Mouse (Mus musculus) gastrocnemius, postnatal 36 days (tissue): ENCODE results near the gene Tcp10b. TPM values are rescaled to one million over a fixed set of nuclear protein-coding genes. Genes with fewer than 3 reads are reported as not detected.

Experiments used
- total RNA-seq, 2 experiments: library from RNA; stranded (reverse); gene quantifications; 2 replicates each; pipeline ENCODE4 v1.2.3; 2021

Tcp10b gene
- total RNA-seq, 2 experiments from 2014 or later: 0.32 to 0.74 TPM

Other genes with a start within 250 kb of the Tcp10b start
- gene Mas1, start 193.0 kb upstream of the Tcp10b start, total RNA-seq: under 1 TPM; 0.22 to 0.54 TPM
- gene Mrgprh, start 185.1 kb upstream of the Tcp10b start, total RNA-seq: 1 to 10 TPM; 2.1 to 4.1 TPM
- not detected for gene Pnldc1, start 150.9 kb upstream of the Tcp10b start, total RNA-seq
- gene Tcp1, start 145.4 kb upstream of the Tcp10b start, total RNA-seq: 100 to 1,000 TPM; 149 to 172 TPM
- gene Mrpl18, start 144.8 kb upstream of the Tcp10b start, total RNA-seq: 100 to 1,000 TPM in 1 of 2 experiments, 10 to 100 TPM in 1; 92.4 to 107 TPM
- gene Acat3, start 120.5 kb upstream of the Tcp10b start, total RNA-seq: not detected
- gene Acat2, start 100.4 kb upstream of the Tcp10b start, total RNA-seq: 1 to 10 TPM; 3.5 to 4.3 TPM
- 10 to 100 TPM; 22.4 to 25.6 TPM for gene Wtap, start 66.9 kb upstream of the Tcp10b start, total RNA-seq
- 100 to 1,000 TPM; 433 to 444 TPM for gene Sod2, start 54.3 kb upstream of the Tcp10b start, total RNA-seq
- not detected for gene Gpr31b, start 8.8 kb upstream of the Tcp10b start, total RNA-seq
- not detected for gene Unc93a, start 70.7 kb downstream of the Tcp10b start, total RNA-seq
- not detected for gene Smok2a, start 160.1 kb downstream of the Tcp10b start, total RNA-seq
- not detected for gene Smok2b, start 169.2 kb downstream of the Tcp10b start, total RNA-seq